Mouse (Mus musculus): ENCODE results near the gene Gm47985. TPM values are rescaled to one million over a fixed set of nuclear protein-coding genes. Genes with fewer than 3 reads are reported as not detected.

Gm47985 gene
- polyA plus RNA-seq, 1 experiment from 2014 or later: not detected

GRCm38 (mm10) chr1:151223377-151223776, 41.0 kb downstream of the Gm47985 start:
- WGBS: 53% methylated on average over 1 of the region's 1 CpGs
- no peaks in the 10 kb centered on the region for H3K27me3 ChIP-seq (ENCODE audit: control insufficient read depth, insufficient read depth, low read length)
- H3K4me1 ChIP-seq (ENCODE audit: control insufficient read depth, insufficient read depth, low read length): no peaks in the 10 kb centered on the region
- no peak overlapping the region for H3K9ac ChIP-seq (replicated peaks; ENCODE audit: low read depth, low read length)
- no peak overlapping the region for H3K27ac ChIP-seq (ENCODE audit: low read length)
- no peak overlapping the region for H3K4me3 ChIP-seq (ENCODE audit: low read depth, low read length)
- no peak for ATAC-seq (ENCODE audit: insufficient number of reproducible peaks, insufficient read depth, low FRiP score, low read depth)
- no peaks in the 10 kb centered on the region for H3K36me3 ChIP-seq (ENCODE audit: control insufficient read depth, insufficient read depth, low read length)
- H3K4me2 ChIP-seq (replicated peaks; ENCODE audit: low read depth, low read length): no peak overlapping the region
- no peaks in the 10 kb centered on the region for H3K9me3 ChIP-seq (ENCODE audit: control insufficient read depth, low read depth, low read length)

GRCm38 (mm10) chr1:151224536-151224935, 42.2 kb downstream of the Gm47985 start:
- no peak overlapping the region for H3K4me3 ChIP-seq (ENCODE audit: low read depth, low read length)
- 90% methylated on average over 1 of the region's 1 CpGs for WGBS
- H3K9me3 ChIP-seq (ENCODE audit: control insufficient read depth, low read depth, low read length): no peaks in the 10 kb centered on the region
- H3K27ac ChIP-seq (ENCODE audit: low read length): no peak overlapping the region
- no peak for ATAC-seq (ENCODE audit: insufficient number of reproducible peaks, insufficient read depth, low FRiP score, low read depth)
- no peaks in the 10 kb centered on the region for H3K4me1 ChIP-seq (ENCODE audit: control insufficient read depth, insufficient read depth, low read length)
- no peaks in the 10 kb centered on the region for H3K27me3 ChIP-seq (ENCODE audit: control insufficient read depth, insufficient read depth, low read length)
- H3K4me2 ChIP-seq (replicated peaks; ENCODE audit: low read depth, low read length): no peak overlapping the region
- H3K9ac ChIP-seq (replicated peaks; ENCODE audit: low read depth, low read length): no peak overlapping the region
- H3K36me3 ChIP-seq (ENCODE audit: control insufficient read depth, insufficient read depth, low read length): no peaks in the 10 kb centered on the region

DNA sequence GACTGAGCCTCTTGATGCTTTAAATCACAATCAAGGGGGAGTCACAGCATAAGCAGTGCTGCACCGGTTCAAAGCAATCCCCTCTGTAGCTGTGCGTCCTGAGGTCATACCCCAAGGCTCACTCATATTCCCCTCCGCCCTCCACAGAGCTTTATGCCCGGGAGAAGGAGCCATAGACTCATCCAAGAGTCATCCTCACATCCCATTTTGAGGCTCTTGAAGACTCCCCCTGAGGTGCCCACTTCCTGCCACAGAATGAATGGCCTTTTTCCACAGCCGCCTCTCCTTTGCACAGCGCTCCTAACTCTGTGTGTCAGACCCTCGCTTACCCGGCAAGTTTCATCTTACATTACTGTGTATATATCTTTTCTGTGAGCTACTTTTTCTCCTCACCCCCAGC, 45.2 kb downstream of the Gm47985 start:
- no peak overlapping the region for H3K4me3 ChIP-seq (ENCODE audit: low read depth, low read length)
- 64% methylated on average over 8 of the region's 8 CpGs for whole genome bisulfite sequencing
- ATAC-seq (ENCODE audit: insufficient number of reproducible peaks, insufficient read depth, low FRiP score, low read depth): no peak

DNA sequence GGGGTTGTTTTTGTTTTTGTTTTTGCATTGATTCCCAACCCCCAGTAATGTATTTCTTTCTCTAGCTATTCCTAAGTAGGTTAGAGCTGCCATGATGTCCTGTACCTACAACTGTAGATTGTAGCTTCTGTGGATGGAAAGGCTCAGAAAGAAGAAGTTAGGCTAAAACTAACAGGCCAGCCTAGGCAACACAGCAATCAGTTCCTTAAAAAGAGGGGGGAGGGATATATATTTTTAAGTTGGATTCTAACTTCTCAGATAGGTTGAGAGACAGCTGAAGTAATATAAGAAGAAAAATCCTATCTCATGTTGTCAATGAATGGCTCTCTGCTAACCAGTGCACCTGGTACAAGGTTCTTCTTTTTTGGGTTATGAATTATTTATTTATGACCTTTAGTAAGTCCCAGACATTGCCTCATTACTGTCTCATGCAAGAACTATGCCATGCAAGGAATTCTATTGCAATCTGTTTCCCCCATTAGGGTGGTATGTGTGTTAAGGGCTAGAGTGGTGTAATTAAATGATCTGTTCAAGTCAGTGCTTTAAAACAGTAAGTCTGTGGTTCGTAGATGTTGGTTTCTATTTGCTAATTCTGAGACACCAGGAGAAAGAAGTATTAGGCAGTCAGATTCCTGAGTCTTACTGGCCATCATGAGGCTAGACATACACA, 46.1 kb downstream of the Gm47985 start:
- H3K4me2 ChIP-seq (replicated peaks; ENCODE audit: low read depth, low read length): no peak overlapping the region
- 75% methylated on average over 1 of the region's 1 CpGs for WGBS
- no peak for ATAC-seq (ENCODE audit: insufficient number of reproducible peaks, insufficient read depth, low FRiP score, low read depth)
- H3K9me3 ChIP-seq (ENCODE audit: control insufficient read depth, low read depth, low read length): no peaks in the 10 kb centered on the region
- H3K4me3 ChIP-seq (ENCODE audit: low read depth, low read length): no peak overlapping the region
- no peaks in the 10 kb centered on the region for H3K4me1 ChIP-seq (ENCODE audit: control insufficient read depth, insufficient read depth, low read length)
- H3K27ac ChIP-seq (ENCODE audit: low read length): no peak overlapping the region
- H3K36me3 ChIP-seq (ENCODE audit: control insufficient read depth, insufficient read depth, low read length): no peaks in the 10 kb centered on the region
- no peak overlapping the region for H3K9ac ChIP-seq (replicated peaks; ENCODE audit: low read depth, low read length)
- H3K27me3 ChIP-seq (ENCODE audit: control insufficient read depth, insufficient read depth, low read length): no peaks in the 10 kb centered on the region

More for the DNA sequence above, 45.2 kb downstream of the Gm47985 start:
- Histone ChIP-seq H3K27me3 (ENCODE audit: control insufficient read depth, insufficient read depth, low read length) (no peaks in the 10 kb centered on the region), H3K36me3 (ENCODE audit: control insufficient read depth, insufficient read depth, low read length) (no peaks in the 10 kb centered on the region), H3K27ac (ENCODE audit: low read length) (no peak overlapping the region), H3K4me2 (replicated peaks; ENCODE audit: low read depth, low read length) (no peak overlapping the region), H3K9ac (replicated peaks; ENCODE audit: low read depth, low read length) (no peak overlapping the region), H3K9me3 (ENCODE audit: control insufficient read depth, low read depth, low read length) (no peaks in the 10 kb centered on the region), H3K4me1 (ENCODE audit: control insufficient read depth, insufficient read depth, low read length) (no peaks in the 10 kb centered on the region)

- whole genome bisulfite sequencing: 87% methylated on average over 3 of the region's 3 CpGs
- Histone ChIP-seq H3K4me2 (replicated peaks; ENCODE audit: low read depth, low read length) (no peak overlapping the region), H3K27me3 (ENCODE audit: control insufficient read depth, insufficient read depth, low read length) (no peaks in the 10 kb centered on the region), H3K9ac (replicated peaks; ENCODE audit: low read depth, low read length) (no peak overlapping the region), H3K4me1 (ENCODE audit: control insufficient read depth, insufficient read depth, low read length) (no peaks in the 10 kb centered on the region), H3K4me3 (ENCODE audit: low read depth, low read length) (no peak overlapping the region), H3K9me3 (ENCODE audit: control insufficient read depth, low read depth, low read length) (no peaks in the 10 kb centered on the region), H3K36me3 (ENCODE audit: control insufficient read depth, insufficient read depth, low read length) (no peaks in the 10 kb centered on the region), H3K27ac (ENCODE audit: low read length) (no peak overlapping the region)
- no peak for ATAC-seq (ENCODE audit: insufficient number of reproducible peaks, insufficient read depth, low FRiP score, low read depth)
Measured at GRCm38 (mm10) chr1:151232346-151232745, 50.0 kb downstream of the Gm47985 start.

DNA sequence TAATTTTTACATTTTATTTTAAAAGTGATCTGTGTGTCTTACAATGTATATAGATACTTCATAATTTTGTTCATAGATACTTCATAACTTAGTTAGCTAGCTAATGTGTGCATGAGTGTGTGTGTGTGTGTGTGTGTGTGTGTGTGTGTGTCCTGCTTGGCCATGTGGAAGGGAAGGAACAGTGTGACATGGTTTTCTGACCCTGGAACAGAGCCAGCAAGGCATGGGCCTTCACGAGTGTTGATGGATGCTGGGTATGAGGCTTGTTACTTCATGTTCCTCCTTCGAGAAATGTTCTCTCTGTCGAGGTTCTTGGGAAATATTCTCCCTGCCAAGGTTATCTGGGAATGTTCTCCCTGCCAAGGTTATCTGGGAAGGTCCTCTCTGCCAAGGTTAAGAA, 51.4 kb downstream of the Gm47985 start:
- Histone ChIP-seq H3K9ac (replicated peaks; ENCODE audit: low read depth, low read length) (no peak overlapping the region), H3K36me3 (ENCODE audit: control insufficient read depth, insufficient read depth, low read length) (no peaks in the 10 kb centered on the region), H3K27me3 (ENCODE audit: control insufficient read depth, insufficient read depth, low read length) (no peaks in the 10 kb centered on the region), H3K4me3 (ENCODE audit: low read depth, low read length) (no peak overlapping the region), H3K9me3 (ENCODE audit: control insufficient read depth, low read depth, low read length) (no peaks in the 10 kb centered on the region), H3K27ac (ENCODE audit: low read length) (no peak overlapping the region), H3K4me2 (replicated peaks; ENCODE audit: low read depth, low read length) (no peak overlapping the region), H3K4me1 (ENCODE audit: control insufficient read depth, insufficient read depth, low read length) (no peaks in the 10 kb centered on the region)
- 85% methylated on average over 3 of the region's 3 CpGs for WGBS
- no peak for ATAC-seq (ENCODE audit: insufficient number of reproducible peaks, insufficient read depth, low FRiP score, low read depth)

Other genes with a start within 250 kb of the Gm47985 start
- 22.1 and 23.5 TPM in 2 replicates for gene Hmcn1, start 189.1 kb upstream of the Gm47985 start, polyA plus RNA-seq (2014; fragmentation: Nextera tagmentation; extraction: Ambion mirVana)
- gene Gm8947, start 9.8 kb downstream of the Gm47985 start, polyA plus RNA-seq (2014; fragmentation: Nextera tagmentation; extraction: Ambion mirVana): not detected in 2 replicates
- not detected in 2 replicates for gene Gm47995, start 15.9 kb downstream of the Gm47985 start, polyA plus RNA-seq (2014; fragmentation: Nextera tagmentation; extraction: Ambion mirVana)
- not detected in 2 replicates for gene 3110040M04Rik, start 21.6 kb downstream of the Gm47985 start, polyA plus RNA-seq (2014; fragmentation: Nextera tagmentation; extraction: Ambion mirVana)
- not detected in 2 replicates for gene Gm47996, start 27.6 kb downstream of the Gm47985 start, polyA plus RNA-seq (2014; fragmentation: Nextera tagmentation; extraction: Ambion mirVana)
- gene Ivns1abp, start 161.9 kb downstream of the Gm47985 start, polyA plus RNA-seq (2014; fragmentation: Nextera tagmentation; extraction: Ambion mirVana): 201 and 217 TPM in 2 replicates
- 31.9 and 33.6 TPM in 2 replicates for gene Swt1, start 245.9 kb downstream of the Gm47985 start, polyA plus RNA-seq (2014; fragmentation: Nextera tagmentation; extraction: Ambion mirVana)
- 42.3 and 44.7 TPM in 2 replicates for gene Trmt1l, start 246.0 kb downstream of the Gm47985 start, polyA plus RNA-seq (2014; fragmentation: Nextera tagmentation; extraction: Ambion mirVana)

Measured in stomach, embryonic 14.5 days (tissue).